ENCODE assay signal across 20 mouse cellular contexts in genomic region chr15:86763581-86764375, GRCm38 (mm10).
DNase-seq lines count a peak whose midpoint lies in the region; ATAC-seq lines count a peak whose summit lies in the region.
"Had no signal": no experiment of that assay in that cellular context is flagged by ENCODE, and none has a peak within 500 bp of the region (broad histone marks: within the 10 kb centered on the region; RNA-seq: fewer than 3 reads in every experiment).

No protein-coding gene starts in this region.

- no peak overlapping the region for H3K9ac ChIP-seq in forebrain, embryonic 14.5 days (ENCODE audit: low read length)
- H3K9ac ChIP-seq in forebrain, embryonic 11.5 days (ENCODE audit: low read length) = no peak overlapping the region
- H3K9ac ChIP-seq: embryonic facial prominence, embryonic 12.5 days; limb, embryonic 15.5 days had no signal

- no peak overlapping the region for H3K4me2 ChIP-seq in forebrain, embryonic 14.5 days (ENCODE audit: low read length)
- no peak overlapping the region for H3K4me2 ChIP-seq in forebrain, embryonic 11.5 days (ENCODE audit: low read depth, low read length, severe bottlenecking)
- H3K4me2 ChIP-seq: embryonic facial prominence, embryonic 12.5 days; limb, embryonic 15.5 days had no signal

- no peak overlapping the region for H3K4me3 ChIP-seq in forebrain, embryonic 14.5 days (ENCODE audit: low read depth, low read length)
- H3K4me3 ChIP-seq in forebrain, embryonic 11.5 days (ENCODE audit: low read depth, low read length) = no peak overlapping the region
- H3K4me3 ChIP-seq: embryonic facial prominence, embryonic 12.5 days; limb, embryonic 15.5 days; midbrain, embryonic 10.5 days; myocyte had no signal

- intact Hi-C loops in heart, postnatal 36 days (cut with DNase I) = no loop called here

- H3K27me3 ChIP-seq in forebrain, embryonic 14.5 days (replicated peaks; ENCODE audit: control insufficient read depth, insufficient read depth, low read length) = no peaks in the 10 kb centered on the region
- H3K27me3 ChIP-seq in forebrain, embryonic 11.5 days (ENCODE audit: control insufficient read depth, insufficient read depth, low read length) = no peaks in the 10 kb centered on the region
- H3K27me3 ChIP-seq: embryonic facial prominence, embryonic 12.5 days; limb, embryonic 15.5 days had no signal

- H3K36me3 ChIP-seq in forebrain, embryonic 14.5 days (ENCODE audit: control insufficient read depth, insufficient read depth, low read length) = no peaks in the 10 kb centered on the region
- H3K36me3 ChIP-seq in forebrain, embryonic 11.5 days (ENCODE audit: control insufficient read depth, insufficient read depth, low read length) = no peaks in the 10 kb centered on the region
- H3K36me3 ChIP-seq: embryonic facial prominence, embryonic 12.5 days; G1E; limb, embryonic 15.5 days; midbrain, embryonic 10.5 days had no signal

- no peak overlapping the region; the same call in 1 of the 2 replicates for H3K27ac ChIP-seq in forebrain, embryonic 14.5 days (ENCODE audit: low read depth, low read length)
- H3K27ac ChIP-seq in forebrain, embryonic 11.5 days (ENCODE audit: low read depth, low read length) = no peak overlapping the region
- H3K27ac ChIP-seq: embryonic facial prominence, embryonic 12.5 days; limb, embryonic 15.5 days; midbrain, embryonic 10.5 days had no signal

- no peak for ATAC-seq in forebrain, embryonic 14.5 days
- ATAC-seq in forebrain, embryonic 11.5 days (replicated peaks; ENCODE audit: low FRiP score) = no peak
- ATAC-seq: CD4-positive, CD25-positive, alpha-beta regulatory T cell, adult 4 months had no signal

- DNase-seq in forebrain, embryonic 14.5 days (ENCODE audit: low spot score) = peak; percentile 42
- no peak for DNase-seq in forebrain, embryonic 11.5 days (ENCODE audit: low spot score)
- peak; percentile 24 to 28 for DNase-seq in layer of hippocampus, postnatal 10 days (ENCODE audit: low spot score in 2 of 2)
- DNase-seq in layer of hippocampus, postnatal 25 days (ENCODE audit: extremely low spot score in 1 of 2, low spot score in 1 of 2) = no peak
- DNase-seq in cerebellum, adult 11-12 months = peak; percentile 94
- DNase-seq in cerebellum, postnatal 25 days = peak; percentile 86 to 88
- DNase-seq in heart, postnatal 36 days = no peak
- no peak for DNase-seq in heart, postnatal 4 days
- DNase-seq: kidney, adult 2 months; kidney, postnatal 14 days; layer of hippocampus, adult 9-11 months; lung, postnatal 10 days; right cerebral cortex, adult 18-20 months; thymus, postnatal 4 days had no signal

- no peaks in the 10 kb centered on the region for H3K4me1 ChIP-seq in forebrain, embryonic 14.5 days (ENCODE audit: control insufficient read depth, insufficient read depth, low read length)
- no peaks in the 10 kb centered on the region for H3K4me1 ChIP-seq in forebrain, embryonic 11.5 days (replicated peaks; ENCODE audit: control insufficient read depth, insufficient read depth, low read length)
- H3K4me1 ChIP-seq: embryonic facial prominence, embryonic 12.5 days; limb, embryonic 15.5 days had no signal

- no peaks in the 10 kb centered on the region for H3K9me3 ChIP-seq in forebrain, embryonic 14.5 days (replicated peaks; ENCODE audit: control insufficient read depth, low read length)
- H3K9me3 ChIP-seq in forebrain, embryonic 11.5 days (ENCODE audit: control insufficient read depth, low read length) = no peaks in the 10 kb centered on the region
- H3K9me3 ChIP-seq: embryonic facial prominence, embryonic 12.5 days; limb, embryonic 15.5 days; midbrain, embryonic 10.5 days had no signal

- WGBS in forebrain, embryonic 14.5 days = 85% methylated on average over 10 of the region's 10 CpGs
- 91% methylated on average over 10 of the region's 10 CpGs for WGBS in forebrain, embryonic 11.5 days

Comparison
In these comparisons a context has a peak if more than half of its experiments do, and no peak if none do; other contexts are left out.
1. DNase-seq: peak in forebrain, embryonic 14.5 days (single experiment), layer of hippocampus, postnatal 10 days (2 of 2), cerebellum, adult 11-12 months (single experiment) and cerebellum, postnatal 25 days (2 of 2); none in forebrain, embryonic 11.5 days (single experiment), layer of hippocampus, postnatal 25 days (0 of 2), heart, postnatal 36 days (0 of 2) and heart, postnatal 4 days (single experiment).